Mouse (Mus musculus) colon, adult 2 months (tissue): ENCODE measurements around the gene Cacng5. TPM values are rescaled to one million over a fixed set of nuclear protein-coding genes. Genes with fewer than 3 reads are reported as not detected.

Experiments
- polyA plus RNA-seq: library from polyadenylated mRNA; depleted of rRNA; stranded (reverse); fragments of >200 nt; gene quantifications from 2 replicates; pipeline ENCODE4 v1.2.3, GENCODE M21; 2012; rRNA removed

The Cacng5 gene
- polyA plus RNA-seq: 0.07 TPM in 1 of 2 replicates, not detected in the other

GRCm38 (mm10) chr11:107914634-107915226 is at the start of gene Cacng5:
Gene Cacng5, minus strand, starts transcription at chr11:107915055.

Other genes with a start within 250 kb of the Cacng5 start
- 0.38 and 0.41 TPM in 2 replicates for gene Cacng1, start 198.5 kb downstream of the Cacng5 start, polyA plus RNA-seq
- gene Cacng4, start 120.5 kb downstream of the Cacng5 start, polyA plus RNA-seq: 0.87 and 0.92 TPM in 2 replicates